Mouse (Mus musculus) kidney, adult 18-20 months (tissue): ENCODE measurements at regions not wholly inside any gene's neighbourhood (a gene's known extent, or its start where the extent isn't known, plus 50 kb on each side); places are given as distances from the start of the nearest gene placed in this dataset.
A peak's percentile ranks its signal among the peaks of the same experiment; 100 is the strongest.

Source experiments
- DNase-seq: peaks from one replicate; pipeline ENCODE4 v3.0.0; 2021

- DNase-seq: no peak
Measured at GRCm38 (mm10) chr11:33061570-33061969, 85.6 kb downstream of the Fgf18 start.

GRCm38 (mm10) chr11:33060352-33060751 is 86.8 kb downstream of the Fgf18 start:
- DNase-seq: no peak

- DNase-seq: peak; percentile 19
Measured at GRCm38 (mm10) chr11:33050216-33050615, 97.0 kb downstream of the Fgf18 start.

GRCm38 (mm10) chr11:33039854-33040792 is 107.1 kb downstream of the Fgf18 start:
- DNase-seq: no peak

GRCm38 (mm10) chr11:33036367-33036766 is 110.8 kb downstream of the Fgf18 start:
- no peak for DNase-seq

- peak; percentile 37 for DNase-seq
Measured at GRCm38 (mm10) chr11:33028920-33029319, 118.3 kb downstream of the Fgf18 start.

GRCm38 (mm10) chr11:33027121-33027520 is 120.1 kb downstream of the Fgf18 start:
- DNase-seq: no peak

- DNase-seq: no peak
Measured at GRCm38 (mm10) chr11:33013229-33014185, 133.7 kb downstream of the Fgf18 start.

- DNase-seq: no peak
Measured at GRCm38 (mm10) chr11:33012384-33013160, 134.6 kb downstream of the Fgf18 start.

GRCm38 (mm10) chr11:33008611-33009010 is 138.6 kb downstream of the Fgf18 start:
- DNase-seq: no peak

- DNase-seq: no peak
Measured at GRCm38 (mm10) chr11:33007826-33008530, 139.2 kb downstream of the Fgf18 start.

GRCm38 (mm10) chr11:33007366-33007765 is 139.8 kb downstream of the Fgf18 start:
- DNase-seq: no peak

GRCm38 (mm10) chr11:33005183-33005582 is 142.0 kb downstream of the Fgf18 start:
- no peak for DNase-seq

- DNase-seq: no peak
Measured at GRCm38 (mm10) chr11:33004603-33005002, 142.6 kb downstream of the Fgf18 start.

GRCm38 (mm10) chr11:32999684-33000255 is 147.4 kb downstream of the Fgf18 start:
- DNase-seq: no peak

- DNase-seq: no peak
Measured at GRCm38 (mm10) chr11:32998687-32999605, 148.3 kb downstream of the Fgf18 start.

- DNase-seq: no peak
Measured at GRCm38 (mm10) chr11:32994391-32994790, 152.8 kb downstream of the Fgf18 start.

- no peak for DNase-seq
Measured at GRCm38 (mm10) chr11:32993439-32993838, 153.8 kb downstream of the Fgf18 start.

GRCm38 (mm10) chr11:32991036-32991616 is 156.1 kb downstream of the Fgf18 start:
- no peak for DNase-seq

- DNase-seq: no peak
Measured at GRCm38 (mm10) chr11:32990201-32990600, 157.0 kb downstream of the Fgf18 start.
